Mouse (Mus musculus): ENCODE measurements around the gene Cct4. TPM values are rescaled to one million over a fixed set of nuclear protein-coding genes. Genes with fewer than 3 reads are reported as not detected.

Gene Cct4
- polyA plus RNA-seq, 1 experiment from 2014 or later: 361 TPM

DNA sequence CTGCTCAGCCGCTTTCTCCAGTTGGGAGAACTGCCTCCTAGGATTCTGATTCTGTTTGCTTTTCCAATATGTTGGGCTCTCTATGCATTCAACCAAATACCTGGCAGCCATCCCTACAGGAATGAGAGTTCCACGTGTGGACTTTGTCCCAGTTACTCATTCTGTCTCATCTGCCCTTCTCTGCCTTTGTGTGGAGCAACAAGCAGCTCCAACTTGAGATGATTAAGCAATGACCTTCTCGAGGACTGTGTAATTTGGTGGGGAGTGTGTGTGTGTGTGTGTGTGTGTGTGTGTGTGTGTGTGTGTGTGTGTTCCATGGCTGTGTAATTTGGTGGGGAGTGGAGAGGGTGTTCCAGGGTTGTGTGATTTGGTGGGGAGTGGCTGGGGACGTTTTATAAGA is 62.0 kb downstream of the Cct4 start:
- peaks cover 11% of the 10 kb centered on the region for H3K4me1 ChIP-seq
- no peak overlapping the region for H3K4me3 ChIP-seq (replicated peaks)
- H3K27ac ChIP-seq: no peak overlapping the region
- H3K4me2 ChIP-seq: no peak overlapping the region
- no peak overlapping the region for H3K9ac ChIP-seq
- no peaks in the 10 kb centered on the region for H3K36me3 ChIP-seq (replicated peaks)
- no peak for ATAC-seq (ENCODE audit: low FRiP score)
- WGBS: 70% methylated on average over 4 of the region's 4 CpGs
- no peaks in the 10 kb centered on the region for H3K9me3 ChIP-seq
- no peaks in the 10 kb centered on the region for H3K27me3 ChIP-seq

Other genes starting within 250 kb of the Cct4 start
- 2.6 and 3.5 TPM in 2 replicates for gene B3gnt2, start 129.6 kb upstream of the Cct4 start, polyA plus RNA-seq (2016; fragmentation: Nextera tagmentation; extraction: Ambion mirVana)
- 4.2 and 5.4 TPM in 2 replicates for gene Zrsr1, start 18.5 kb upstream of the Cct4 start, polyA plus RNA-seq (2016; fragmentation: Nextera tagmentation; extraction: Ambion mirVana)
- gene Gm28048, start 8.4 kb upstream of the Cct4 start, polyA plus RNA-seq (2016; fragmentation: Nextera tagmentation; extraction: Ambion mirVana): 4.7 and 5.1 TPM in 2 replicates
- gene Commd1, start 8.1 kb upstream of the Cct4 start, polyA plus RNA-seq (2016; fragmentation: Nextera tagmentation; extraction: Ambion mirVana): 313 and 317 TPM in 2 replicates
- gene Fam161a, start 17.0 kb downstream of the Cct4 start, polyA plus RNA-seq (2016; fragmentation: Nextera tagmentation; extraction: Ambion mirVana): 2.8 and 3.2 TPM in 2 replicates

Measured in forebrain, embryonic 12.5 days (tissue).